Mouse (Mus musculus) cerebellum, postnatal 25 days (tissue): ENCODE results near the gene Pld2.
"Not testable (repeated sequence)": the region's sequence is repeated elsewhere in the genome, so short reads cannot be mapped to it uniquely, and the experiment has no call there.

Experiments used
- DNase-seq, 2 experiments: peaks; one replicate each; pipeline ENCODE4 v3.0.0; 2021; ENCODE audit warnings: mixed read lengths in 2 of 2

Gene Pld2

GRCm38 (mm10) chr11:70526211-70526610, 13.7 kb upstream of the Pld2 start:
- DNase-seq, result no peak

DNA sequence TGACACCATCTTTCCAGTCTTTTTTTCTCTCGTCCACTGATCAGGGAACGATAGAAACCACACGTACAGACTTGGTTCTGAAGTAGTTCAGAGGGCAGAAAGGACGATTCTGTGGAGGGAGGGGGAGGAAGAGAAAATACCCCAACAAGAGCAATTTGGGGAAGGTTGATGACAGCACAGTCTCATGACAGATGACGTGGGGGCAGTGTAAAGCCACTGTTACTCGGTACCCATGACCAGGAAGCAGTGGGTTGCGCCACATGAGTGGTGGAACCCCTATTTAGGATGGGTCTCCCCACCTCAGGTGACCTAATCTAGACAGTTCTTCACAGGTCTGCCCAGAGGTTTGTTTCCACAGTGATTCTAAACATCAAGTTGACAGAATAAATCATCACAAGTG, 11.3 kb upstream of the Pld2 start:
- DNase-seq, result no peak

- not testable (repeated sequence) for DNase-seq
These were observed 8.8 kb upstream of the Pld2 start for GRCm38 (mm10) chr11:70531065-70531464.

DNA sequence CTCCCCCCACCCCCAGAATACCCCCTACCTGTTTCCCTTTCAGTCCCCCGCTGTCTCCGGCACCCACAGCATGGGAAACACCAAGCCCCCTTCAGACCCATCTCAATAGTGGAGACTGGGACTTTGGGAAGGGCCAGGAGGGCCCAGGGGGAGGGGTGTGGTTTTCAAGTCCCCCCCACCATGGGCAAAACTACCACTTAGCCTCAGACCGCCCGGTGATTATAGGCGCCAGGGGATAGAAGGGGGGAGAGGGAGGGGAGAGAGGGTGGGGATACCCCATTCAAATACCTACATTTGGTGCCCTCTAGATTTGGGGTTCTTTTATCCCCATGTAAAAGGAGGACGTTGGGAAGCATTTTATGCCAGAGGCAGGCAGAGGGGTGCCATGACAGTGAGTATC, 7.0 kb upstream of the Pld2 start, which contains the start of gene Gm40193:
Gene Gm40193 (minus strand): TSS at position 101 of the 400 bp plus-strand sequence.
- DNase-seq, result no peak

- no peak for DNase-seq
These were observed 441 bp upstream of the Pld2 start for GRCm38 (mm10) chr11:70539423-70539822.

DNA sequence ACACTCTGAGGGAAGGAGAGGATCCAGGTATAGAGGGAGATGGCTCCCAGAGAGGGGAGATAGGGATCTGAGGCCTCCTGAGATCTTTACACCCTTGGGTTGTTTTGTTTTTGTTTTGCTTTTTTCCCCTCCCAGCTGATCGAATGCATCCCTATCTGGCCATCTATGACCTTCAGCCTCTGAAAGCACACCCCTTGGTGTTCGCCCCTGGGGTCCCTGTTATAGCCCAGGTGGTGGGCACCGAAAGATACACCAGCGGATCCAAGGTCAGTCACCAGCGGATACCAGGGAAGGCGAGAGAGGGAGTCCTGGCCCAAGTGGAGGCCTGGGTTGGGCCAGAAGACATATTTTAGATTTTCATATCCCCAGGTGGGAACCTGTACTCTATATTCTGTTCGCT, 1.1 kb downstream of the Pld2 start:
- no peak for DNase-seq

GRCm38 (mm10) chr11:70541415-70541814, 1.6 kb downstream of the Pld2 start:
- DNase-seq, result no peak

DNA sequence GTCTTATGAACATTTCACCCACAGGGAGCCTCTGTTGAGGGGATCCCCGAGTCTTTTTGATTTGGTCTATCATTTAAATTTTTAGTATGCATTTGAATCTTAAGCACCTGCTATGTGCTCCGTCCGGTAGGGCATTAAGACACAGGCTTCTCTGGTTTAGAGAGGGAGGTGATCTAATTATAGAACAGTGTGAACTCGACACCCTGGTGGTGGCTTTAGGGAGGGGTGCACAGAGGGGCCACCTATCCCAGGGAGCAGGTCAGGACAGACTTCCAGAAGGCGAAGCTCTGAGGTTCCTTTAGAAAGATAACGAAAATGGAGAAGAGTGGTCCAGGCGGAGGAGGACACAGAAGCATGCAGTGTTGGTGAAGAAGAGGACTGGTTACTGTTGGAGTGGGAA, 4.6 kb downstream of the Pld2 start:
- DNase-seq, result no peak

- no peak for DNase-seq
These were observed 11.7 kb downstream of the Pld2 start for GRCm38 (mm10) chr11:70551526-70551925.

DNA sequence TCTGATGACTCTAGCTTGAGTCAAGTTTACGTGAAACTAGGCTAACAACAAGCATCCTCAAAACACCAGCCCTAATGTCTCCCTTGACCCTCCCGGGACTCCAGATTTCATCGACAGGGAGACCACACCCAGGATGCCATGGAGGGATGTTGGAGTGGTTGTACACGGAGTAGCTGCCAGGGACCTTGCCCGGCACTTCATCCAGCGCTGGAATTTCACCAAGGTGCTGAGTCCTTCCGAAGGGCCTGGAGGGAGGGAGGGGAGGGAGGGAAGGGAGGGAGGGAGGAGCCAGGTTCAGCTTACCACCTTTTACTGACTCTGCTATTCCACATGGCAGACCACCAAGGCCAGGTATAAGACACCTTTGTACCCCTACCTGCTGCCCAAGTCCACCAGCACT, 14.1 kb downstream of the Pld2 start:
- no peak for DNase-seq

DNA sequence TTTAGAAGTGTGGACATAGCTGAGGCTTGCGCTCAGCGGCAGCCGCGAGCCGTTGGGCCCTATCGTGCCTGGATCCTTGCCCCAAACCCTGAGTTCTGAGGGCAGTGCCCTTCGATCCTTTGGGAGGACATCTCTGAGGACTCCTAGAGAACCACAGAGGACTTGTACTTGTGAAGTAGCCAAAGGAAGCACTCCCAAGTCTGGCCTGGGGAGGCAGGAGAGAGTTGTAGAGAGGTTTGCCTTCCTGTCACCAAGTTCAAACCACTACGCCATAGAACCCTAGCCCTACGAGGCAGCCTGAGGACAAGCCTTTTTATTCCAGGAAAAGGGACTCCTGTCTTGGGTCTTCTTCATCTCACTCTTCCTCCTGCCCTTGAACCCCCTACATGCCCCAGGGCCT, 17.7 kb downstream of the Pld2 start:
- DNase-seq, result no peak

DNA sequence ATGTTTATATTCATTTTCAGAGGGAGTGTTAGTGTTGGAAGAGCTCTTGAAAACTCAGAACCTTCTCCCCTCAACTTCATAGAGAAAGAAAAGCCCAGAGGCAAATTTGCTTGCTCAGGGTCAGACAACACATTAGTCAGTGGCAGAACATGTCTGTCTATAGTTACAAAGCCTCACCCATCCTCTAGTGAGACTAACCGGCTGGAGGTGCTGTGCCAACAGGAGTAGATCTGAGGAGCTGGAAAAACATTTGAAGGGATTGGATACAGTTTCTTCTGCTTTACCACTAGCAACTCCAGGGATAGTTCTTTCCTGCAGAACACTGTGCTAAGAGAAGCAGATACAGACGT, 22.0 kb downstream of the Pld2 start:
- DNase-seq, result no peak

GRCm38 (mm10) chr11:70562287-70562994, 22.6 kb downstream of the Pld2 start, which contains the start of gene Mink1:
Gene Mink1, plus strand, starts transcription at chr11:70562881.
- peak; percentile 92 to 95 for DNase-seq

- no peak for DNase-seq
These were observed 23.2 kb downstream of the Pld2 start for GRCm38 (mm10) chr11:70562995-70563469.

GRCm38 (mm10) chr11:70563470-70564275, 23.8 kb downstream of the Pld2 start:
- peak in 1 of 2 experiments; percentile 44 for DNase-seq

GRCm38 (mm10) chr11:70564276-70564873, 24.5 kb downstream of the Pld2 start:
- no peak for DNase-seq

DNA sequence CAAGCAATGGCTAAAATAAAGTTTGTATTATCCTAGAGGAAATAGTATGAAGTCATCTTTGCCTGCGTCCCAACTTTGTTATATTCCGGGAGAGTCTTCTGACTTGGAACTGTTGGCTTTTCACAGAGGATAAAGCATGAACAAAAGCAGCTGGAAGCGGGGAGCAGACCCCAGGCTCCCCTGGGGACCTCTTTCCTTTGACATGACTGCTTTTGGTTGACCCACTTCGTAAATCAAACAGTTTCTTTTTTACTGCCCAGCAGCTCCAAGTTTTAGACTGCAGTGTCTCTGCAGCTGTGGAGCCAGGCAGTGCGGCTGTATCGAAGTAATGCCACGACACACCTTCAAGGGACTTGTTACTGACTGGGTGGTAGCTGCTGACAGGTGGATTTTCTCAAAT, 26.7 kb downstream of the Pld2 start:
- DNase-seq, result no peak

- not testable (repeated sequence) for DNase-seq
These were observed 30.8 kb downstream of the Pld2 start for GRCm38 (mm10) chr11:70570614-70571013.

DNA sequence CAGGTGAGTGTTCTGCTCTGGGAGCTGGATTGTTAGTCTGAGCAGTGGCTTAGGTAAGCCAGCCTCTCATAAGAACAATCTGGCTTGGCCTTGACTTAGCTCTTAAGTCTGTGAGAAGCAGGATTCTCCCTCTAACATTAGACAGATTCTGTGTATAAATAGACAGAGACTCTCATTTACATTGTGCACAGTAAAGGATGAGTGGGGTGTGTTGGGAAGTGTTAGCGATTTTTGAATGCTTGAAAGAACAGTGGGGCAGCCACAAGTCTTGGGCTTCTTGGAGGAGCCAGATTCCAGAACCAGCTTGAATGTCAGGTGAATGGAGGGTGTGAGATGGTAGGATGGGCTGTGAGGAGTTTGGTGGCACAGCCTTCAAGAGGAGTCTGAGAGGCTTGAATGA, 31.8 kb downstream of the Pld2 start:
- DNase-seq, result no peak

- DNase-seq, result no peak
These were observed 32.6 kb downstream of the Pld2 start for GRCm38 (mm10) chr11:70572348-70572902.

DNA sequence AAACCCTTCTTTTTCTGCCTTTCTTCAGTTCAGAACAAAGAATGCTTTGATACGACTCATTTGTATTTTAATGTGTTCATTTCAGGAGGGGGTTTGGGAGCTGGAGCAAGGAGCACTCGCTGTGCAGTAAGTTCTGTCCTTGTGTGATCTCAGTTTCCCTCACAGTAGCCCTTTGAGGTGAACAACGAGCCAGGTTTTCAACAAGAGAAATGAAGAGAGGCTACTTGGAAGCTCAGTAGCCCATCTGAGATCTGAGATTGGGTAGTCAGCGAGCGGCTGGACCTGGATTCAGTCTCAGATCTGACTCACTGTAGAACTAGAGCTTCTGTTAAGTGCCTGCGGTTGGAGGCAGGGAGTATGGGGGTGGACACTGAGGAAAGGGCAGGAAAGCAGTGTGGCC, 34.0 kb downstream of the Pld2 start:
- DNase-seq, result no peak

GRCm38 (mm10) chr11:70577201-70577600, 37.3 kb downstream of the Pld2 start:
- DNase-seq, result no peak

DNA sequence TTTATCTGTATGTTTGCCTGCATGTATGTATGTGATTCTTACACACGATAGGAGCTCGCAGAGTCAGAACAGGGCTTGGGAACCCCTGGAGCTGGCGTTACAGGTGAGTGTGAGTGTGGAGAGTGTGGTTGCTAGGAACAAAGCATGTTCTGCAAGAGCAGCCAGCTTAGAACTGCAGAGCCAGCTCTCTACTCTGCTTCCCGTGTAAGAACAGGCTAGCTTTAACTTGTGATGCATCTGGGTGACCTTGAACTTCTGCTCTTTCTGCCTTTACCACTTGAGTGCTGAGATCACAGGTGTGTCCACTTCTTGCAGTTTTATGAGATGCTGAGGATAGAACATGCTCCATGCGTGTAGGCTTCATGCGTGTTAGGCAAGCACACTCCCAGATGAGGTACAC, 39.1 kb downstream of the Pld2 start:
- DNase-seq, result no peak
